Comparison of ENCODE assay signal across 10 mouse cellular contexts in genomic region chr19:53808041-53808777, GRCm38 (mm10).
DNase-seq lines count a peak whose midpoint lies in the region; ATAC-seq and TF ChIP-seq lines count a peak whose summit lies in the region.
"Had no signal": no experiment of that assay in that cellular context is flagged by ENCODE, and none has a peak within 500 bp of the region (broad histone marks: within the 10 kb centered on the region; RNA-seq: fewer than 3 reads in every experiment).

No protein-coding gene starts in this region.

- no peak; the same call in 1 of the 2 replicates for ATAC-seq in heart, embryonic 15.5 days (replicated peaks; ENCODE audit: insufficient number of reproducible peaks, insufficient read depth, low FRiP score, low read depth)
- peak; percentile 64 for ATAC-seq in G1E (ENCODE audit: extremely low read depth, insufficient number of reproducible peaks, low FRiP score, poor library complexity, severe bottlenecking)
- ATAC-seq in granulocyte monocyte progenitor cell, adult 5-6 weeks (replicated peaks; ENCODE audit: poor library complexity, severe bottlenecking): peak; percentile 29
- ATAC-seq in megakaryocyte progenitor cell, adult 5-6 weeks (replicated peaks; ENCODE audit: poor library complexity): peak; percentile 33
- ATAC-seq in midbrain, embryonic 13.5 days: no peak

- no peaks in the 10 kb centered on the region for H3K27me3 ChIP-seq in heart, embryonic 15.5 days
- peaks cover 2% of the 10 kb centered on the region; the same call in 1 of the 2 replicates for H3K27me3 ChIP-seq in G1E (ENCODE audit: insufficient read depth, low read length)
- no peaks in the 10 kb centered on the region for H3K27me3 ChIP-seq in midbrain, embryonic 13.5 days
- H3K27me3 ChIP-seq: neural tube, embryonic 12.5 days had no signal

- H3K36me3 ChIP-seq in heart, embryonic 15.5 days: peaks cover 2% of the 10 kb centered on the region; the same call in 1 of the 2 replicates
- peaks cover 1% of the 10 kb centered on the region for H3K36me3 ChIP-seq in G1E (replicated peaks)
- no peaks in the 10 kb centered on the region for H3K36me3 ChIP-seq in midbrain, embryonic 13.5 days
- H3K36me3 ChIP-seq: neural tube, embryonic 12.5 days had no signal

- H3K4me2 ChIP-seq in heart, embryonic 15.5 days: peak overlapping the region; percentile 47
- no peak overlapping the region for H3K4me2 ChIP-seq in midbrain, embryonic 13.5 days (replicated peaks)
- H3K4me2 ChIP-seq: neural tube, embryonic 12.5 days had no signal

- TF ChIP-seq CTCF in G1E (IDR thresholded peaks at IDR 0.05; ENCODE audit: low read depth, low read length): no peak

- H3K9me3 ChIP-seq in heart, embryonic 15.5 days (replicated peaks): no peaks in the 10 kb centered on the region
- H3K9me3 ChIP-seq in G1E (replicated peaks): no peaks in the 10 kb centered on the region
- H3K9me3 ChIP-seq in midbrain, embryonic 13.5 days: no peaks in the 10 kb centered on the region
- H3K9me3 ChIP-seq: neural tube, embryonic 12.5 days had no signal

- DNase-seq in heart, adult 18-20 months: no peak
- DNase-seq in G1E (ENCODE audit: low spot score): peak; percentile 50
- DNase-seq in spleen, postnatal 4 days (ENCODE audit: low spot score in 2 of 2): no peak
- DNase-seq in cerebellum, postnatal 25 days: no peak
- DNase-seq: cerebellum, adult 11 months had no signal

- WGBS in heart, embryonic 15.5 days: 25% methylated on average over 15 of the region's 15 CpGs
- WGBS in midbrain, embryonic 13.5 days: 73% methylated on average over 15 of the region's 15 CpGs

- 0 out of 2 replicates have a peak overlapping the region, but pooled peaks have one; percentile 4 for H3K4me3 ChIP-seq in heart, embryonic 15.5 days
- peak overlapping the region; percentile 61; the same call in 1 of the 2 replicates for H3K4me3 ChIP-seq in G1E (ENCODE audit: low read depth, low read length)
- H3K4me3 ChIP-seq in midbrain, embryonic 13.5 days (replicated peaks): no peak overlapping the region
- H3K4me3 ChIP-seq: neural tube, embryonic 12.5 days had no signal

- H3K4me1 ChIP-seq in heart, embryonic 15.5 days (replicated peaks): peaks cover 76% of the 10 kb centered on the region
- H3K4me1 ChIP-seq in G1E (ENCODE audit: insufficient read depth, low read depth, low read length): peaks cover 88% of the 10 kb centered on the region
- H3K4me1 ChIP-seq in midbrain, embryonic 13.5 days (replicated peaks): peaks cover 4% of the 10 kb centered on the region; the same call in 1 of the 2 replicates
- H3K4me1 ChIP-seq: neural tube, embryonic 12.5 days had no signal

- H3K27ac ChIP-seq in heart, embryonic 15.5 days: peak overlapping the region; percentile 77
- no peak overlapping the region for H3K27ac ChIP-seq in midbrain, embryonic 13.5 days
- H3K27ac ChIP-seq: neural tube, embryonic 12.5 days had no signal

- H3K9ac ChIP-seq in heart, embryonic 15.5 days: 0 out of 2 replicates have a peak overlapping the region, but pooled peaks have one; percentile 12
- no peak overlapping the region for H3K9ac ChIP-seq in midbrain, embryonic 13.5 days (replicated peaks)
- H3K9ac ChIP-seq: neural tube, embryonic 12.5 days had no signal

Comparison
In these comparisons a context has a peak if more than half of its experiments do, and no peak if none do; other contexts are left out.
1. ATAC-seq: peak in G1E (single experiment), granulocyte monocyte progenitor cell, adult 5-6 weeks (single experiment) and megakaryocyte progenitor cell, adult 5-6 weeks (single experiment); none in heart, embryonic 15.5 days (single experiment) and midbrain, embryonic 13.5 days (single experiment).